Mouse (Mus musculus): ENCODE measurements at regions not wholly inside any gene's neighbourhood (a gene's known extent, or its start where the extent isn't known, plus 50 kb on each side); places are given as distances from the start of the nearest gene placed in this dataset.

DNA sequence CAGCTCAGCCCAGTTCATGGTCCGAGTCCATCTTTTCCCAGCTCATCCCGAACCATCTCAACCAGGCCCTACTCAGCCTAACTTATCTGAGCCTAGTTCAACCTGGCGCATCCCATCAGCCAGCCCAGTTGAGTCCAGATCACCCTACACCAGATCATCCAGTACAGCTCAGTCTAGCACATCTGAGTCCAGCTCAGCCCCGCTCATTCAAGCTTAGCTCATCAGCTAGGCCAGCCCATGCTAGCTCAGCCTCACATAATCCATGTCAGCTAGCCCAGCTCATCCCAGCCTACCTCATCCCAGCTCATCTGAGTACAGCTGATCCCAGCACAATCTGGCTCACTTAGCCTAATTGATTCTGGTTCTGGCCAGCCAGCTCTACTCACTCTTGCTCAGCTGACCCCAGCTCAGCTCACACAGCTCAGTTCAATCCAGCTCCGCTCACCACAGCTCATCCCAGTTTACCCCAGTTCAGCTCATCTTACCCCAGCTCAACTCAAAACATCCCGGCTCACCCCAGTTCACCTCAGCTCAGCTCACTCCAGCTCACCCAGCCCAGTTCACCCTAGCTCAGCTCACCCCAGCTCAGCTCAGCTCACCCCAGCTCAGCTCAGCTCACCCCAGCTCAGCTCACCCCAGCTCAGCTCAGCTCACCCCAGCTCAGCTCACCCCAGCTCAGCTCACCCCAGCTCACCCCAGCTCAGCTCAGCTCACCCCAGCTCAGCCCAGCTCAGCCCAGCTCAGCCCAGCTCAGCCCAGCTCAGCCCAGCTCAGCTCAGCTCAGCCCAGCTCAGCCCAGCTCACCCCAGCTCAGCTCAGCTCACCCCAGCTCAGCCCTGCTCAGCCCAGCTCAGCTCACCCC, 65.3 kb upstream of the Adam6b start:
- no peak for TF ChIP-seq CTCF (IDR thresholded peaks at IDR 0.05; ENCODE audit: insufficient read depth, low read depth, low read length)
- no peak for TF ChIP-seq POLR2A (IDR thresholded peaks at IDR 0.05; ENCODE audit: insufficient read depth, low read depth, low read length)
